Mouse (Mus musculus) CH12.LX (cell line): ENCODE measurements around the gene Cog1. TPM values are rescaled to one million over a fixed set of nuclear protein-coding genes. Genes with fewer than 3 reads are reported as not detected.
A peak's percentile ranks its signal among the peaks of the same experiment; 100 is the strongest.

Experiments
- DNase-seq: peaks from one replicate; pipeline ENCODE4 v3.0.0-alpha.2; 2013; ENCODE audit errors: extremely low read depth
- H3K27ac ChIP-seq: 2 replicates; pipeline ENCODE4 v1.5.1; 2012; ENCODE audit warnings: low read depth, mild to moderate bottlenecking, control low read depth, moderate library complexity; ENCODE audit not compliant: insufficient read depth
- H3K27me3 ChIP-seq: replicated peaks from 2 replicates; pipeline ENCODE3; 2012; ENCODE audit warnings: inconsistent platforms
- H3K36me3 ChIP-seq, 2 experiments: replicated peaks in 1 of 2; 2 replicates each; pipeline versions ENCODE3 to v1.6.1; 2012; ENCODE audit warnings: inconsistent platforms in 1 of 2, low read length in 1 of 2, mild to moderate bottlenecking in 1 of 2, mixed read lengths in 1 of 2, moderate library complexity in 1 of 2; ENCODE audit not compliant: control insufficient read depth in 1 of 2, insufficient read depth in 1 of 2
- H3K4me1 ChIP-seq, 2 experiments: 2 replicates each; pipeline ENCODE4 v1.6.1; 2012; ENCODE audit warnings: inconsistent platforms in 1 of 2, moderate library complexity in 1 of 2; ENCODE audit not compliant: insufficient read depth in 2 of 2, control insufficient read depth in 1 of 2
- H3K4me2 ChIP-seq: 2 replicates; pipeline ENCODE4 v1.6.1; 2012; ENCODE audit warnings: low read depth, mild to moderate bottlenecking, control low read depth; ENCODE audit not compliant: poor library complexity, insufficient read depth, severe bottlenecking
- H3K4me3 ChIP-seq, 3 experiments: fragments of 150-350 bp in 1 of 3; sonication (generic) in 1 of 3; replicated peaks in 1 of 3; 2 replicates each; pipeline versions ENCODE3 to v1.5.1; 2011 to 2012; ENCODE audit warnings: low read depth in 2 of 3, low read length in 2 of 3, mild to moderate bottlenecking in 2 of 3, moderate library complexity in 2 of 3, control low read depth in 1 of 3, improper control_type of control experiment in 1 of 3, inconsistent platforms in 1 of 3, mixed read lengths in 1 of 3; ENCODE audit not compliant: poor library complexity in 1 of 3
- H3K79me2 ChIP-seq: replicated peaks from 2 replicates; pipeline ENCODE4 v1.6.1; 2012; ENCODE audit warnings: mild to moderate bottlenecking, moderate library complexity; ENCODE audit not compliant: control insufficient read depth, poor library complexity, insufficient read depth, severe bottlenecking; ENCODE audit errors: extremely low read depth
- H3K9ac ChIP-seq: 2 replicates; pipeline ENCODE4 v1.6.1; 2012; ENCODE audit warnings: low read depth, mild to moderate bottlenecking, control low read depth, moderate library complexity; ENCODE audit not compliant: insufficient read depth
- H3K9me3 ChIP-seq: replicated peaks from 2 replicates; pipeline ENCODE3; 2012; ENCODE audit warnings: low read length, inconsistent platforms, mixed read lengths
- CHD1 ChIP-seq: IDR thresholded peaks from 2 replicates; pipeline ENCODE4 v1.6.1; 2012; ENCODE audit warnings: low read depth, low read length, improper control_type of control experiment, inconsistent platforms
- CHD2 ChIP-seq: IDR thresholded peaks from 2 replicates; pipeline ENCODE4 v1.6.1; 2011; ENCODE audit warnings: low read length, improper control_type of control experiment
- E2F4 ChIP-seq: IDR thresholded peaks from 2 replicates; pipeline ENCODE4 v1.6.1; 2011; ENCODE audit warnings: low read depth, low read length, improper control_type of control experiment; ENCODE audit not compliant: insufficient replicate concordance
- EP300 ChIP-seq: IDR thresholded peaks from 2 replicates; pipeline ENCODE4 v1.6.1; 2011; ENCODE audit warnings: low read length, improper control_type of control experiment
- ETS1 ChIP-seq: conservative IDR thresholded peaks from 2 replicates; pipeline ENCODE4 v1.6.1; 2012; ENCODE audit warnings: low read depth, mild to moderate bottlenecking, inconsistent platforms, low read length, improper control_type of control experiment, moderate library complexity
- GABPA ChIP-seq: IDR thresholded peaks from 2 replicates; pipeline ENCODE4 v1.6.1; 2012; ENCODE audit warnings: low read depth, low read length, improper control_type of control experiment, inconsistent platforms; ENCODE audit not compliant: insufficient replicate concordance
- HCFC1 ChIP-seq: IDR thresholded peaks from 2 replicates; pipeline ENCODE4 v1.6.1; 2012; ENCODE audit warnings: low read depth, mild to moderate bottlenecking, inconsistent platforms, low read length, improper control_type of control experiment
- IRF4 ChIP-seq: IDR thresholded peaks from 2 replicates; pipeline ENCODE4 v1.6.1; 2014; ENCODE audit warnings: low read depth, mild to moderate bottlenecking, inconsistent platforms, low read length, improper control_type of control experiment
- KAT2A ChIP-seq: IDR thresholded peaks from 2 replicates; pipeline ENCODE4 v1.6.1; 2012; ENCODE audit warnings: low read length, improper control_type of control experiment, inconsistent platforms; ENCODE audit not compliant: insufficient replicate concordance
- MXI1 ChIP-seq: IDR thresholded peaks from 2 replicates; pipeline ENCODE4 v1.6.1; 2011; ENCODE audit warnings: mild to moderate bottlenecking, low read depth, low read length, improper control_type of control experiment
- MYC ChIP-seq: IDR thresholded peaks from 2 replicates; pipeline ENCODE4 v1.6.1; 2011; ENCODE audit warnings: low read depth, mild to moderate bottlenecking, improper control_type of control experiment, low read length
- POLR2A ChIP-seq: IDR thresholded peaks from 2 replicates; pipeline ENCODE4 v1.6.1; 2011; ENCODE audit warnings: low read depth, mild to moderate bottlenecking, improper control_type of control experiment, low read length
- RCOR1 ChIP-seq: conservative IDR thresholded peaks from 2 replicates; pipeline ENCODE4 v1.6.1; 2012; ENCODE audit warnings: low read depth, mild to moderate bottlenecking, inconsistent platforms, low read length, improper control_type of control experiment
- SIN3A ChIP-seq: IDR thresholded peaks from 2 replicates; pipeline ENCODE4 v1.6.1; 2012; ENCODE audit warnings: low read length, improper control_type of control experiment, inconsistent platforms
- SMC3 ChIP-seq: IDR thresholded peaks from 2 replicates; pipeline ENCODE4 v1.6.1; 2011; ENCODE audit warnings: low read depth, low read length, improper control_type of control experiment
- TBP ChIP-seq: conservative IDR thresholded peaks from 2 replicates; pipeline ENCODE4 v1.6.1; 2011; ENCODE audit warnings: low read depth, low read length, improper control_type of control experiment
- UBTF ChIP-seq: IDR thresholded peaks from 2 replicates; pipeline ENCODE4 v1.6.1; 2012; ENCODE audit warnings: low read depth, mild to moderate bottlenecking, inconsistent platforms, low read length, improper control_type of control experiment, moderate library complexity
- USF2 ChIP-seq: conservative IDR thresholded peaks from 2 replicates; pipeline ENCODE4 v1.6.1; 2011; ENCODE audit warnings: low read depth, low read length, improper control_type of control experiment
- ZC3H11A ChIP-seq: IDR thresholded peaks from 2 replicates; pipeline ENCODE4 v1.6.1; 2012; ENCODE audit warnings: low read depth, mild to moderate bottlenecking, inconsistent platforms, low read length, improper control_type of control experiment
- ZKSCAN1 ChIP-seq: IDR thresholded peaks from 2 replicates; pipeline ENCODE4 v1.6.1; 2012; ENCODE audit warnings: low read depth, inconsistent platforms, low read length, improper control_type of control experiment, borderline replicate concordance
- ZMIZ1 ChIP-seq: IDR thresholded peaks from 2 replicates; pipeline ENCODE4 v1.6.1; 2012; ENCODE audit warnings: low read depth, mild to moderate bottlenecking, inconsistent platforms, low read length, improper control_type of control experiment
- ZNF384 ChIP-seq: IDR thresholded peaks from 2 replicates; pipeline ENCODE4 v1.6.1; 2012; ENCODE audit warnings: low read depth, low read length, improper control_type of control experiment, inconsistent platforms
- dilution Hi-C: fragments of 300-500 bp; cut with MboI; formaldehyde crosslinking; loops from 2 replicates; pipeline ENCODE4 v1.14.3; 2020; ENCODE audit warnings: low sequenced_read_pairs; ENCODE audit not compliant: extremely low pct_unique_long_range_greater_than_20kb, extremely low pct_ligation_motif_present
- in situ Hi-C: fragments of 300-500 bp; cut with MboI; formaldehyde crosslinking; loops from 3 replicates; pipeline ENCODE4 v1.14.3; 2019; ENCODE audit warnings: low sequenced_read_pairs, low pct_ligation_motif_present, low pct_unique_long_range_greater_than_20kb, mixed read lengths
- polyA plus RNA-seq: library from polyadenylated mRNA; unstranded; fragments of >175 nt; gene quantifications from 2 replicates; pipeline ENCODE4 v1.2.1, GENCODE M21; 2012; ENCODE audit warnings: low read depth; ENCODE audit not compliant: insufficient read length
- total RNA-seq, 2 experiments: library from RNA; depleted of rRNA; stranded (reverse); fragments of 300-350 nt in 1 of 2; fragments of >200 nt in 1 of 2; gene quantifications; 2 replicates each; pipeline ENCODE4 v1.2.3; 2012 to 2014

The Cog1 gene
- total and polyA plus RNA-seq, 3 experiments, result 15.8 to 38.6 (median 28.2) TPM

GRCm38 (mm10) chr11:113618303-113618671 lies 30.7 kb upstream of the Cog1 start:
- dilution Hi-C loops (no loop called here), in situ Hi-C loops (no loop called here)
- H3K9me3 ChIP-seq, result peaks cover 4% of the 10 kb centered on the region
- no peaks in the 10 kb centered on the region for H3K79me2 ChIP-seq
- H3K4me1 ChIP-seq, result peaks cover 0 to 10% of the 10 kb centered on the region in 2 experiments; a peak in 3 of 4 replicates
- no peak overlapping the region for H3K4me3 ChIP-seq
- H3K4me2 ChIP-seq, result no peak overlapping the region
- no peaks in the 10 kb centered on the region for H3K27me3 ChIP-seq
- no peak overlapping the region for H3K27ac ChIP-seq
- H3K36me3 ChIP-seq, result no peaks in the 10 kb centered on the region
- DNase-seq, result no peak
- TF ChIP-seq GABPA, result no peak
- no peak for TF ChIP-seq CHD2
- no peak for TF ChIP-seq EP300
- TF ChIP-seq KAT2A, result no peak
- TF ChIP-seq ZNF384, result no peak
- no peak for TF ChIP-seq SIN3A
- no peak for TF ChIP-seq E2F4
- TF ChIP-seq HCFC1, result no peak
- TF ChIP-seq MYC, result no peak
- TF ChIP-seq USF2, result no peak
- TF ChIP-seq ZKSCAN1, result no peak
- no peak for TF ChIP-seq ETS1
- TF ChIP-seq CHD1, result no peak
- H3K9ac ChIP-seq, result no peak overlapping the region

DNA sequence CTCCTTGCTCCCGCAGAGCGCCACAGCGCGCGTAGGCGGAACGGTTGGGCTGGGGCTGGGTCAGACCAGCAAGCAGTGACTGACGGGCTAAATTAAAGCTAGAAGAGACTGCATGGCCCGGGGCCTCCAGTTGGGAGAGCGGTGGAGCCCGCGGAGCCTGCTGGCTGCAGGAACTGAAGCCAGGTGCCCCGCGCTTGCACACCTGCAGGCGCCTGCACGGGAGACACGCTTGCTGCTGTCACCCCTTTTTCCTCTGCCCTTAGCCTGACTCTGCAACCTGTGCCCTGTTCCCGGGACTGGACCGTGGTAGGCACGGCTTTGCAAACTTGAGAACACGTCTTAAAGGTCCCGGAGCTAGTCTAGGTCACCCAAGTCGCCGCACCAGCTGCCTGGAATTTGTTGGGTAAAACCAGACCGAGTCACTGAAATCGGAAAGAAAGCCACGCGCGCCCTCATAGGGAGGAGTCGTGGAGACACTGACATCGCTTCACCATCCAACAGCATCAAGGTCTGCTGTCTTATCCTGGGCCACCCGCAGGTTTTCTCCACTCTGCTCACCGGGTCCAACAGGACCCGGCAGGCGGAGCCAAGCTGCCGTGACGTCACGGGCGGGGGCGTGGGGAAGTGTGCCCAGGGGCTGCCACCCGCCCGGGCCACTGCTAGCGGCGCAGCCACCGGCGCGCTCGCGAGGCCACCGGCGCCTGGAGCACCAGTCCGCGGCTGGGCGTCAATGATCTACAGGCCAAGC lies 30.1 kb upstream of the Cog1 start, which contains the start of gene Sstr2:
Gene Sstr2 (plus strand): TSS at position 671 of the 748 bp plus-strand sequence.
- Histone ChIP-seq H3K9me3 (peaks cover 4% of the 10 kb centered on the region), H3K27me3 (no peaks in the 10 kb centered on the region), H3K79me2 (no peaks in the 10 kb centered on the region), H3K27ac (no peak within 1 kb of the TSS), H3K4me3 (no peak within 1 kb of the TSS), H3K36me3 (no peaks in the 10 kb centered on the region), H3K4me1 (peaks cover 0 to 10% of the 10 kb centered on the region in 2 experiments; a peak in 2 of 4 replicates), H3K9ac (no peak within 1 kb of the TSS), H3K4me2 (peak within 1 kb of the TSS; percentile 17)
- in situ Hi-C loops (no loop called here), dilution Hi-C loops (no loop called here)
- no peak for DNase-seq
- TF ChIP-seq IRF4 (no peak), SMC3 (no peak), ZKSCAN1 (no peak), KAT2A (no peak), RCOR1 (no peak), POLR2A (no peak), E2F4 (no peak), MXI1 (no peak), SIN3A (no peak), ZMIZ1 (no peak), CHD2 (no peak), TBP (no peak), USF2 (no peak), ZNF384 (no peak), EP300 (no peak), ZC3H11A (no peak), UBTF (no peak)
